Mouse (Mus musculus) lung, adult 2 months (tissue): ENCODE results near the gene Nbeal2.

Experiments used
- CTCF ChIP-seq: fragments of 200-500 bp; IDR thresholded peaks from 2 replicates; pipeline ENCODE4 v1.5.1; 2011; ENCODE audit warnings: mild to moderate bottlenecking, low read length, control low read depth; ENCODE audit not compliant: insufficient read depth
- POLR2A ChIP-seq: fragments of 200-500 bp; IDR thresholded peaks from 2 replicates; pipeline ENCODE4 v1.6.1; 2011; ENCODE audit warnings: low read depth, mild to moderate bottlenecking, control low read depth, low read length, borderline replicate concordance; ENCODE audit errors: extremely low read depth

- TF ChIP-seq CTCF: no peak
- TF ChIP-seq POLR2A: no peak
Measured at GRCm38 (mm10) chr9:110685187-110685586, 31.2 kb upstream of the Nbeal2 start.
